Mouse (Mus musculus) cerebellum, adult 11 months (tissue): ENCODE data around the gene Pcsk2.

ENCODE experiments used
- DNase-seq: peaks from one replicate; pipeline ENCODE4 v3.0.0; 2022

The Pcsk2 gene

DNA sequence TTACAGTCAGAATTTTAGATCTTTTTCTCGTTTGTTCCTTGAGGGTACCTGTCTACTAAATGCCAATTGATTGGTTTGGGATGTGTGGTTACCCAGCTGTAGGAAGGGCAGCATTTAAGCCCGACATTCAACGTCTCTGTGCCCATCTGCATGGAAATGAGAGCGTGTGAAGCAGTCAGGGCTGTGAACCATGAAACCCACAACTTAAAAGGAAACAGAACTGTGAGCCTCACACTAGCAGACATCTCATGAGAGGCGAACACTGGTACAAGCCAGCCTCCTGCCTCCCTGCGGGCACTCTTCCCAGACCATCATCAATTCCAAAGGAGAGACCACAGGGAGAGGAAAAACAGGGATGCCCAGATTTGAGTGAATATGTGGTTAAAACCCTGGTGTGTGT is 294.9 kb downstream of the Pcsk2 start:
- DNase-seq, result no peak

DNA sequence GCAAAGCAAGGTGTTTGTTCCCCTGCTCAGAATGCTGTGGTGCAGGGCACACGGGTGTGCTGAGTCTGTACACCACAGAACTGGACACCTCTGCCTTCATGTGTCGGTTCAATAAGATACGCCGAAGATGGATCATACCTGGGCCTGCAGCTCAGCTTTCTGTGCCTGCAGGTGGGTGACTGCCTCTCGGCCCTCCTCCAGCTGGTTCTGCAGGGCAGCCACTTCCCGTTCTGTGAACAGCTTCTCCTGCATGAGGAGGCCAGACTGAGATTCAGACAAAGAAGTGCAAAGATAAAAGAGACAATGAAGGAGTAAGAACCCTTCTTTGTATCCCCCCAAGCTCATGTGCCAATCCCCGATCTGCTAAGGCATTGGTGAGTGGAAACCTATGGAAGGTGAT is 295.6 kb downstream of the Pcsk2 start:
- no peak for DNase-seq

DNA sequence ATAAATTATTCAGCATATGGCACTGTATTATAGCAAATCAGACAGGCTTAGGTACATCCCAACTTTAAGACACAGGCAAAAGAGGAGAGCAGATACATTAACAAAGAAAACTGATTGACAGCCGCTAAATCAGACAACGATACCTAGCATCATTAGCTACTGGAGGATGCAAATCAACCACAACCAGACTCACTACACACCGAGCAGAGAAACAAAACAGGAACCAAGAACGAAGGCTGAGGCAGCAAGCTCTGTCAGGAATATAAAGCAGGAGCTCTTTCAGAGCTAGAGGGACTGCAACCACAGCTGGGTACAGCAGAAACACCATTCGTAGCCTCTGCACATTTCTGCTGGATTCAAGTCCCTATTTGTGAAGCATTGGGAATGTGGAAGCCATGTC is 298.8 kb downstream of the Pcsk2 start:
- DNase-seq, result no peak

DNA sequence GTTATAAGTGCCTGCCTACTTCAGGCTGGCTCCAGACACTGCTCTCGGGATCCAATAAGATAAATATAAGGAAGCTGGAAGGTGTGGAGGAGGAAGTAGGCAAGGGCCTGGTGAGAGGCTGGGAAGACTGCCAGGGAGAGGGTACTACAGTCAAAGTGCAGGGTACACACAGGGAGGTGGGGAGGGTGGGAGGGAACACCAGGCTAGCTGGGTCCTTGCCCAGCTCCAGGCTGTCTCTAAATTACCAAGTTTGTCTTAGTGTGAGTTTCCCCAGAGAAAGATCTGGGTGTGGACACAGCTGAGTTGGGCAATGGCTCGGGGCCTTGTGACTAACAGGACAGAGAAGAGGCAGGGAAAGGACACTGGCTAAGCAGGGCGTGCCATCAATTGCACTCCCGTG is 300.8 kb downstream of the Pcsk2 start:
- no peak for DNase-seq

DNA sequence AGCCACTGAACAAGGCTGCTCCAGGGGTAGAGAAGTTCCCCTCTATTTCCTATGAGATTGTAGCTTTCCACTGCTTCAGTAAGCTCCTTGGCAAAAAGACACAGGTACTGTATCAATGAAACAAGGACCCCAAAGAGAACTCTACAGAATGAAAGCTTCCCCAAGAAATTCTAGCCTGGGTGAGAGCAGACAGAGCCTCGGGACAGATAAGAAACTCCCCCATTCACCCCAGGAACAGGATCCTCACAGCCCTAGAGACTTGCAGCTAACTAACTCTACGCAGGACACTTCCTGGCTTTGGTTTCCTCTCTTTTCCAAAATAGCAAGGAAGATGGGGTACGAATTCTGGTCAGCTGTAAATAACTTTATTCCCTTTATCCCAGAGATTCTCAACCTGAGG is 301.3 kb downstream of the Pcsk2 start:
- no peak for DNase-seq

DNA sequence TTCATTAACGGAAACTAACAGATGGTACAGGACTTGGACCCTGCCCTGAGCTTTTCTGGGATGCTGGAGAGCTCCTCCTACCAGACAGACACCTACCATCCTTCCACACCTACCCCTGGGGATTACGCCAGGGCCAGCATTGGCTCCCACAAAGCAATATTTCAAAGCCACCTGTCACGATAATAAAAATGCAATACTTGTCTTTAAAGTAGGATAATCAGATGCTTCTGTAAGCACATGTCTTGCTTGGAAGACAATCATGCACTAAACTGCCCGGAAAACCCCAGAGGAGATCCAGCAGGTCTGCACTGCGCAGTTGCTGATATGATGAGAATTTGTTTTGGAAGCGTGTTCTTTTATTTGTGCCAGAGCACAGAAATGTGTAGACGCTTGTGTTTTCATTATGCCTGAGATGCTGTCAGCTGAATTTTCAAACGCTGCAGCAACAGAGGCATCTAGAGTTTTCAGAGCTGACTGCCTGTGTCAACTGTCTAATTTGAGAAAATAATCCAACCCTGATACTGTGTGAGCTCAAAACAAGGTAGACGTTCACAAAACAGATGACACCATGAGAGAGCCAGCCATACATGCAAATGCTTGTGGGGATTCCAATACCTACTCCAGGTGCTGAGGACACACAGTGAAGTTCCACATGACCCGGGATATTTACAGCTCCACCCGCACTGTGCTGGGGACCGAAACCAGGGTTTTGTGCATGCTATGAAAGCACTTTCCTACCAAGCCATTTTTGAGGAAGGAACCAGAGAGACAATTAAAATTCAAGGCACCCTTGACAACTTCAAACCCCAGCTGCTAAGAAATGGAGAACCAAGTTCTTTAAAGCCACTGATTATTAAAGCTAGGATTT is 305.6 kb downstream of the Pcsk2 start:
- no peak for DNase-seq

DNA sequence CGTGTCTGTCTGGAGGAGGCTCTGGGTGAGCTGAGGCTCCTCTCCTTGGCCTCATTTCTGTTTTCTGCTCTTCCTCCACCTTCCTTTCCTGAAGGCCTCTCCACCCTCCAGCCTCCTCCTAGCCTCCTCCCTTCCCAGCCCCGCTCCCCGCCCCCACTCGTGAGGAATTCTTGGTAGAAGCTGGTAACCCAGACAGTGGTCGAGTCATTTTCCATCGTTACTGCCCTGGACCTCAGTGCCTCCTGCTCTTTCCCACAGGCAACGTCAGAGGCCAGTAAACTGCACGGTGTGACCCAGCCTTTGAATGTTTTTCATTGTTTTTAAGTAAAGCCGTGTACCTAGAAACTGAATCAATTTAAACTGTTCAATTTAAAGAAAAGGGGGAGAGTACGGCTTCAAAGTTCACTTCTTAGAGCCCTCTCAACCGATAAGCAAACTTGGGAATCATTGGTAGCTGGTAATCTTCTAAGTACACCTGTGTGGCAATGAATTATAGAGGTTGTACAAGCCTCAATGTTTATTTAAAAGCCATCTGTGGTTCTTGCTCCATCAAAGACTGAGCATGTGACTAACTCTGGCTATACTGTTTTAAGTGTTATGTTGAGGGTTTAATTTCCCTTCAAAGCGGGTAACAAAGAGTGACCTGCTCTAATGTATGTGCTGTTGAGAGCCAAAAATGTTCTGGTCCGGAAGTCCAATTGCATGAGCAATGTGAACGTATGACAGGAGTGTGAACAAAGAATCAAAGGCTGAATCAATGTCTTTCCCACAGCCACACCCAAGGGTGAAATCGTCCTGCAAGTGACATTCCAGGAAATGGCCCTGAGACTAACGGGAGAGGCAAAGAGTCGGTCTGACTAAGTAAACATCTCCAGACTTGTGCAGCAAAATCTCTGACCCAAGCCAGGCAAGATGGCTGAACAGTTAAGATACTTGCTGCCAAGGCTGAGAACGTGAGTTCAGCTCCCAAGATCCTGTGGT is 306.6 kb downstream of the Pcsk2 start:
- no peak for DNase-seq

DNA sequence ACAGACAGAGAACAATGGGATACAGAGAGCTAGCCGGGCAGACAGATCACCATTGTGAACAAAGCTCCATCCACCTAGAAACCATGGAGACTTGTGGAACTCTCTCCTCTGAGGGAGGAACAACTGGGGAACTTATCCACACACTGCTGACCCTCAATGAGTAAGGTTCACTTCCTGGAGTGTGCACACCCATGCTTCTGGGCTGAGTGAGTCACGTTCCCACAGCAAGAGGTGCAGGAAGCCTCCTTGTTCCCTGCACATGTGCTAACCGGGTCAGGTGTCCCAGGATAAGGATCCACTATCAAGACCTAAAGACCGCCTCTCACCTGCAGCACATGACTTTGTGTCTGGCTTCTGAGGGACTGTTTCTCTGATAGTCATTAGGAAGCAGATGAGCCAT is 307.5 kb downstream of the Pcsk2 start:
- DNase-seq, result no peak

DNA sequence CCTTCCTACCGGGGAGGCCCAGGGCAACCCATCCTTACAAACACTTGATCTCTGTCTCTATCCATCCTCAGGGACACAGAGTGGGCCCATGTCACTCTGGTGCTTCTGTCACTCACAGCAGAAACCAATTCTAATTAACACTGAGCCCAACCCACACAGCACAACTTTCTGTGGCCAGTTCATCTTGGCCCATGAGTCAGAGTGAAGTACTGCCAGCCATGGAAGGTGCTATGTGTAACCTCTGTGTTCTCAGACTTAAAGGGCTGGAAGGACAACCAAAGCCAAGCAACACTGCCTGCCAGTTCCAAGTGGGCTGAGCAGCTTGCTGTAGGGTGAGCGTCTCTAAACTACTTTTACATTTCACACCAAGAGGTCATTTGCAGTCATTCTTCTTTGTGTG is 313.2 kb downstream of the Pcsk2 start:
- no peak for DNase-seq

DNA sequence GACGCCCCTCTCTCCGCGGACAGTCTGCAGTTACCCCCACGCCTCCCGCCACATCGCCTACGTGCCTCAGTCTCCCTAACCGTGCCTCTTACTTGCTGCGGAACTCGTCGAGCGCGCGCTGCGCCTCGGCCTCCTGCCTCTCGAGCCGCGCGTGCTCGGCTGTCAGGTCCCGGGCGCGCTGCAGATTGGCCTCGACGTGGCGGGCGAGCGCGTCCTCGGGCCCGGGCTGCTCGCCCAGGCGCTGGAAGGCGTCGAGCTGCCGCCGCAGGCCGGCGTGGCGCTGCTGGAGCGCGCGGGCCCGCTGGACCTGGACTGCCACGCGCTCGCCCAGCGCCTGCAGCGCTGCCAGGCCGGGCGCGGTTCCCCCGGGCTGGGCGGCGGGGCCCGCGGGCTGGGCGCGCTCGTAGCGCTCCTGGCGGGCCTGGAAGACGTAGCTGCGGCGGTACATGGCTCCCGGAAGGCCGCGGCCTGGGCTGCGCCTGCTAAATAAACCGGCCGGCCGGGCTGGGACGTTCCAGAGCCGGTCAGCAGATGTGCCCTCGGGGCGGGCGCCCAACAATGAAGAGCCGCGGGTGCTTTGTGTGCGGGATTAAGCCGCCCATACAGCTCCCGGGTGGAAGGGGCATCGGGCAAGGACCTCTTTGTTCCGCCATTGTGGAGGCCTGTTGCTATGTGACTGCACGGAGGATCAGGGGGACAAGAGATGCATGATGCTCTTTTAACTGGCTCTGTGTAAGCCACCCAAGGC is 316.7 kb downstream of the Pcsk2 start, which contains the start of gene Bfsp1:
Gene Bfsp1 (minus strand): TSS at position 690 of the 748 bp plus-strand sequence.
- DNase-seq, result no peak

DNA sequence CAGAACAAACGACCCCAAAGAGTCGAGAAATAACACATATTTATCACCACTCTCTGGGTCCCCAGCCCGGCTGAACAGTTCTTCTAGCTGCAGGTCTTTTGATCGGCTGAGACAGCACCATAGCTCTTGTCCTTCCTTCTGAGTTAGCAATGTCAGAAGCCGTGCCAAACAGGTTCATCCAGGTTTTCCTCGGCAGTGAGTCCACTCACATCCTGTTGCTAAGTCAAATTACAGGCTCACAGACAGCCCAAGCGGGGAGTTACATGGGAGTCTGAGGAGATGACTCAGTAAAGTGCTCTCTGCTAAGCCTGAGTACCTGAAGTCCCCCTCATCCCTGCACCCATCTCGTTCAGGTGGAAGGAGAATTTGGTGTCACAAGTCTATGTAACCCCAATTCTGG is 318.6 kb downstream of the Pcsk2 start:
- DNase-seq, result no peak
